Mouse (Mus musculus): ENCODE measurements around the gene Gm19935. TPM values are rescaled to one million over a fixed set of nuclear protein-coding genes. Genes with fewer than 3 reads are reported as not detected.
A peak's percentile ranks its signal among the peaks of the same experiment; 100 is the strongest.

Gene Gm19935
- not detected for total RNA-seq (2021)
- long read RNA-seq, experiment 1 = 0 reads
- long read RNA-seq, experiment 2 = 0 reads

DNA sequence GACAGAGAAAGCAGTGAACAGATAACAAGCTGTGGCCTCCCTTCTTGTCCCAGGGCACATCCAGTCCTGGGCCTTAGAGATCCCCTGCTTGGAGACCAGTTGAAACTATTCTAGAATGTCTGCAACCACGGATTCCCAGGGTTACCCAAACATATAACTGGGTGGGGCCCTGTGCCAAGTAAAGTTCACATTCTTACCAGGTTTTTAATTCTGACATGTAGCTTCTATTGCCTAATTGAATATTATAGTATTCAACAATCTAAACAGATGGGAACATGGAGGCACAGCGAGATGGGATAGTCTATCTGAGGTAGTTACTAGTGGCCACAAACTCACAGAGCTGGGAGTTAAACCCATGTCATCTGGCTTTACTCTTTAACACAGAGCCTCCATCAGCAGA is at the start of gene Gm19935:
TSS of gene Gm19935 (minus strand) at position 101 of the 400 bp plus-strand sequence.
- intact Hi-C loops (cut with DNase I) = no loop called here
- no peak for DNase-seq

DNA sequence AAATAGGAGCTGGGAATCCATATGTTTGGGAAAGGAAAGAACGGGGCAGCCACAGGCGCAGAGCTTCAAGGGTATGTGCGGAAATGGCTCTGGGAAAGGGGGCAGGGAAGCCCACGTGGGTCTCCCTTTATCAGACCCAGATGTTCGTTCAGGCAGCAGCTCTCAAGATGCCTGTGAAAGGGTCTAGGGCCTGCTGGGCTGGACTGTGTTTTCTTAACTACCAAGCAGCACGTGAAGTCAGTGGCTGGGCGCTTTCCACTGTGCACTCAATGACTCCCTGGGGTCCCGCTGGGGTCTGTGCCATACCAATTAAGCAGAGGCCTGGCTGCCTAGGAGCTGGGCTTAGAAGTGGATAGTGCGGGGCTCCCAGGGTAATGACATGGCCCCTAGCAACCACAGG is 44.8 kb upstream of the Gm19935 start:
- intact Hi-C loops (cut with DNase I) = no loop called here
- peak; percentile 79 to 80 for DNase-seq

DNA sequence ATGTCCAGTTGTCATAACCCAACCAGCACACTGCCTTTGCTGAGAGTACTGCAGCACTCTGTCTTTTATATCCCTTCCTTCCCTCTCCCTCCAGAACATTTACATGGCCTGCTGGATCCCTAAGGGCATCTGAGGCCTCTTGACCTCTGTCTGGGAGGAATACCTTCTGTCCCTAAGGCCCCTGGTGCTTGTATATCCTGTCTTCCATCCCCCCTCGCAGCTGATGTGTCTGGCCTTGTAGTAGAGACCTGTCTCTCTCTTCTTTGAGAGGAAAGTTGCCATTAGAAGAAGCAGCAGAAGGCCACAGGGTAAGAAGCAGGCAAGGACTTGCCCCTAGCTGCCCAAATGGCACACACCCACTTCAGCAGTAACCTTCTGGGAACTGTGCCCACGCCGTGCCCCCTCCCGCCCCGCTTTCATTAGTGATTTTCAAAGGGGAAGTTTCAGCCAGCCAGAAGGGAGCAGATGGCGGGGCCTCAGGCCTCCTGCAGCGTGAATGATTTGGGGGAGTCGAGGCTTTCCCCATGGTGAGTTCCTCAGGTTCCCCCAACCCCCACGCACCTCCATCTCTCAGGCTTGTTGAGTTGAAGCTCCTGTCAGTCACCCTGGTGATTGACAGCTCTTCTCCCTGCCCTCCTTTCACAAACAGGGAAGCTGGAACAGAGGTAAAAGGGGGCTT is 44.2 kb upstream of the Gm19935 start:
- intact Hi-C loops (cut with DNase I) = no loop called here
- DNase-seq = no peak

- intact Hi-C loops (cut with DNase I) = no loop called here
- no peak for DNase-seq
Observed at GRCm38 (mm10) chr8:90858071-90858470, 40.9 kb upstream of the Gm19935 start.

- no peak for DNase-seq
- intact Hi-C loops (cut with DNase I) = no loop called here
Observed at GRCm38 (mm10) chr8:90856952-90857351, 39.8 kb upstream of the Gm19935 start.

DNA sequence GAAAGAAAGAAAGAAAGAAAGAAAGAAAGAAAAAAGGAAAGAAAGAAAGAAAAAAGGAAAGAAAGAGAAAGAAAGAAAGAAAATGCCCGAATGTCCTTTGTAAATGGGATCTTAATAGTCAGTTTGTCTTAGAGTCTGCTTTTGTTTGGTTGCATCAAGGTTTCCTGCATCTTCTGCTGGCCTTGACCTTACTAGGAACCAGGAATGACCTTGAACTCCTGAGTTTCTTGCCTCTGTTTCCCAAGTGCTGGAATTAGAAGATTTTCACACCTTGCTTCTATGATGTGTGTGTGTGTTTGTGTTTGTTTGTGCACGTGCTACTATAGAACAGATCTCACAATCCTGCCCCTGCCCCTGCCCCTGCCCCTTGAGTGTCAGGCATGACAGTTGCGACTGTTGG is 39.0 kb upstream of the Gm19935 start:
- intact Hi-C loops (cut with DNase I) = no loop called here
- DNase-seq = no peak

DNA sequence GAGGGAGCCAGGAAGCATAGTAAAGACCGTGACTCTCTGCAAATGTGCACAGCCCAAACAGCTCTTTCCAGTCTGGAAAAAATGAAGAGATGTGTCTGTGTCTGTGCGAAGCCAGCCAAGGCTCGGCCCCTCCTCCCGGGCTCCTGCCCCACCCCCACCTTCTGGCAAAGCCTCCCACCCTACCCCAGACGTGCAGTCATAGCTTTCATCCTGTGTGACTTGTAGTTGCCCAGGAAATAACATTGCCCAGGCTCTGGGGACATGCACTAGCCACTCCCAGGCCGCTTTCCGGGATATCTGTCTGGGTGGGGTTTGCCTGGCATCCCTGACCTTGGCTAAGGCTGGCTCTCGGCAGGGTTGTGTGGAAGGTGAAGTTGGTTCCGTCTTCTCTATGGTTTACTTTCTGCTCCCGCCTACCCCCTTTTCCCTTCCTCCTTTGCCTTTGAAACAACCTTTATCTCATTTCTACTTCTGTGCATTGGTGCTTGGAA is 37.5 kb upstream of the Gm19935 start:
- intact Hi-C loops (cut with DNase I) = no loop called here
- DNase-seq = no peak

GRCm38 (mm10) chr8:90853971-90854670 is 36.9 kb upstream of the Gm19935 start:
- intact Hi-C loops (cut with DNase I) = no loop called here
- DNase-seq = no peak

DNA sequence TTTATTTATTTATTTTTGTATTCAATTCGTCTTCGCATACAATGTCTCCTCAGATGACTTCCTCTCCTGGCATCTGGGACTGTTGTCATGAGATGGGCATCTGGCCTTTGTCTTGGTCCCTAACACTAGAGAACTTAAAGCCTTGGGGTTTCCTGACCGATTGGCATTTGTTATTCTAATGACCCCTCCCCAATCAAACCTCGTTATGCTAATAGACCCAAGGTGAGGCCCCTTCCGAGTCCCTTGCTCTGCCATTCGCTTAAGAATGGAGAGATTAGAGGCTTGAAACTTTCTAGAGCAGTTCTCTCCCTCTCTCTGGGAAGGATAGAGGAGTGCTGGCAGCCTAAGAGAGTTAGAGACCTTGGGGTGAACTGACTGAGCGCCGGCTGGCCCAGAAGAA is 34.4 kb upstream of the Gm19935 start:
- intact Hi-C loops (cut with DNase I) = no loop called here

DNA sequence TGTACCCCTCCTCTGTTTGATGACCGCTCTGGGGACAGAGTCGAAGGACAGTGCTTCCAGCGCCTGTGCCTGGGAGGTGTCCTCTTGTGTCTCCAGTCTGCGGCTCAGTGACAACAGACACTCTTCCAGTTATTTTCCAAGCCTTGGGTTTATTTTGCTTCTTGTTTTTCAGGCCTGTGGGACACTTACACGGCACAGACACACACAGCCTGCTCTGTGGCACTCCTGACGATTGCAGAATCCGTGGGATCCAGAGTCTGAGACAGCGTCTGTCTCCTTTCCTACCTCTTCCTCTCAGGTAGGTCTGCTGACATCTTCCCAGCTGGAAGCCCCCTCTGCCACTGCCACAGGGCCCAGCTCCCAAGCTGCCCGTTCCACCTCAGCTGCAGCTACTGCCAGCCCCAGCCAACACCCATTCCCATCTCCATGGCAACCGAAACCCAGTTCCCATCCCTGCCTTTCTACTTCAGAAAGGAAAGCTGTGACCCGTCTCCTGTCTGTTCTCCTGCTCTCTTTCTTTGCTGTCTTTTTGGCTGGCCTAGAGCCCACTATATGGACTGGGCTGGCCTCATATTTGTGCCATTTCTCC is 32.4 kb upstream of the Gm19935 start:
- intact Hi-C loops (cut with DNase I) = no loop called here

More for the DNA sequence above, 34.4 kb upstream of the Gm19935 start:
- no peak for DNase-seq

GRCm38 (mm10) chr8:90847980-90848379 is 30.8 kb upstream of the Gm19935 start:
- DNase-seq = no peak
- intact Hi-C loops (cut with DNase I) = no loop called here

More for the DNA sequence above, 32.4 kb upstream of the Gm19935 start:
- DNase-seq = no peak

- intact Hi-C loops (cut with DNase I) = loop anchor here (5.0 kb wide), 1 partner anchor 33 kb away; no protein-coding TSS in a partner anchor
- no peak for DNase-seq
Observed at GRCm38 (mm10) chr8:90844179-90844967, 27.2 kb upstream of the Gm19935 start.

GRCm38 (mm10) chr8:90843127-90843526 is 25.9 kb upstream of the Gm19935 start:
- intact Hi-C loops (cut with DNase I) = loop anchor here (5.0 kb wide), 1 partner anchor 34 kb away; no protein-coding TSS in a partner anchor
- DNase-seq = no peak

GRCm38 (mm10) chr8:90841321-90841720 is 24.1 kb upstream of the Gm19935 start:
- intact Hi-C loops (cut with DNase I) = loop anchor here (5.0 kb wide), 1 partner anchor 36 kb away; no protein-coding TSS in a partner anchor
- DNase-seq = peak in 1 of 2 experiments; percentile 48

DNA sequence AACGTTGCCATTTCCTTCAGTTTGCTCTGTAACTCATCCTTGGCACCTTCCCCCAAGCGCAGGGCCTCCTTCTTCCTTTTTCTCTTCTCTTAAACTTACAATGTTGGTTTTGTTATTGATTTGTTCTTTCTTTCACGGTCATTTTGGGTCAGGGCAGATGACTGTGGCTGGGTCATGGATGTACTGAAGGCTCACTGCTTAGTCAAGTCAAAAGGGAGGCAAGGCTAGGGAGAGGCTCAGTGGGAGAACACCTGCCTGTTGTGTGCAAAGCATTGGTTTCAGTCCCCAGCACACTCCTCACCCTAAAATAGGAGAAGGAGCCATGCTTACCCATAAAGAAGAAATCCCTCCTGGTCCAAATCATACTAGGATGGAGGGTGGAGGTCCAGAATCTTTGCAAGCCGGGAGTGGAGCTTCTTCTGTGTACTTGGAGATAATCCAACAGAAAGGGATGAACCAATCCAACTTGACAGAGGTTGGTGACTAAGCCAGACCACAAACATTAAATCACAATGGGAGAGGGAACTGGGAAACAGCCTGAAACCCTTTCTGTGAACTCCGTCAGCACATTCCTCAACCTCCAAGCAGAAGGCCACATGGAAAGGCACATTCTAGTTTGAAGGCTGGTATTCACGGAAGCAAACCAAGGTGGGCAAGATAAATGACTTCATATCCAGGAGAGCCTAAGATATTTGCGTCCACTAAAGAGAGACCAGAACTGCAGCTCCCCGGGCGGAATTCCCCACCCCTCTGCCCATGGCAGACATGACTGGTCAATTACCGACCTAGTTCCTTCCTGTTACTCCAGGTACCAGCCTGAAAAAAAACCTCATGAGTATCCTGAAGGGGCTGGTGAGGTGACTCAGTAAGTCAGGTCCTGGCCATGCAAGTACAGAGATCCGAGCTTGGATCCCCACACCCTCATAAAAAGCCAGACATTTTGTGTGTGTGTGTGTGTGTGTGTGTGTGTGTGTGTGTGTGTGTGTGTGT is 22.8 kb upstream of the Gm19935 start:
- DNase-seq = no peak
- intact Hi-C loops (cut with DNase I) = loop anchor here (5.0 kb wide), 1 partner anchor 37 kb away; no protein-coding TSS in a partner anchor

- intact Hi-C loops (cut with DNase I) = no loop called here
- DNase-seq = no peak
Observed at GRCm38 (mm10) chr8:90837440-90837839, 20.2 kb upstream of the Gm19935 start.

DNA sequence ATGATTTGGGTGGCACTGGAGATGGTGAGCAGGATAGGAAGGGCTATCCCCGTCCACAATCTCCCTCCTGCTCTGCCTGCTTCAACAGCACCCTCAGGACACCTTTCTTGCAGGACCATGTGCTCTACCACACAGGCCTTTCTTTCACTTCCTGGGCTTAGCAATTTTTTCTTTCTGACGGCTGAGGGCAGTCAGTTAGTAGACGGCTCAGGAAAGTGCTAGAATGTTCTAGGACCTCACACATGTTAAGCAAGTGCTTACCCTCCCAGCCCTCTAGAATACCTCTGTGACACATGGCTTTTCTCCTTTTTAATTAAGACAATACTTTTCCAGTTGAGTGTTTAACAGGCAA is 17.1 kb upstream of the Gm19935 start:
- intact Hi-C loops (cut with DNase I) = no loop called here

DNA sequence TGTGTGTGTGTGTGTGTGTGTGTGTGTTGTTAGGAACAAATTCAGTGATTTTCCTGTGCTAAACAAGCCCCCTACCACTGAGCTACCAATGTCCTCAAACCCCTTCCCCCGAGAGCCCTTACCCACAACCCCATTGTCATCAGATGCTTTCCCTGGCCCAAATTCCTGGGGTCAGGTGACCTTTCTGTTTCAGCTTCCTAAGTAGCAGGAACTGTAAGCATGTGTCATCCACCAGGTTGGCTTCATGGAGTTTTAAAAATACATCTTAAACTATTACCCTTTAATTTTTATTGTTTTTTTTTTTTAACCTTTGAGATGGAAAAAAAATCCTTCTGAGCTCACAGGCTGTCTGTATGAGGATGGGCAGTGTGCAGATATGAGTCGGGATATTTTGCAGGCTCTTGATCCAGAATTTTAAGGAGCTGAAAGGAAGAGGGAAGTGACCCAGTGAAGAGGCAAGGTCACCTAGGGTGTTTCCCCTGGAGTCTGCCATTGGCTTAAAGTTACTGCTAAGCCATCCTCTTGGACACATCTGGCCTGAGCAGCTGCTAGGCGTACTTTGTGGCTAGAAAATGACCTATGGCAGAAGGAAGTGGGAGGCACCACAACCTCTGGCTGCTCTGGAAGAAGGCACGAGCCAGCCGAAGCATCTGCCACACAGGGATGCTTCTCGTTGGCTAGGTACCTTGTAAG is 16.6 kb upstream of the Gm19935 start:
- intact Hi-C loops (cut with DNase I) = no loop called here
- no peak for DNase-seq

More for the DNA sequence above, 17.1 kb upstream of the Gm19935 start:
- no peak for DNase-seq
